Mouse (Mus musculus) MEL (cell line): ENCODE data around the gene Anxa4.
A peak's percentile ranks its signal among the peaks of the same experiment; 100 is the strongest.

ENCODE experiments used
- CHD1 ChIP-seq: IDR thresholded peaks from 2 replicates; pipeline ENCODE4 v1.6.1; 2012; ENCODE audit warnings: low read depth, mild to moderate bottlenecking, inconsistent platforms, low read length, improper control_type of control experiment
- CTCF ChIP-seq, 3 experiments: IDR thresholded peaks in 2 of 3; conservative IDR thresholded peaks in 1 of 3; 2 replicates each; pipeline ENCODE4 v1.5.1; 2011 to 2012; ENCODE audit warnings: low read length in 3 of 3, low read depth in 2 of 3, mild to moderate bottlenecking in 2 of 3, improper control_type of control experiment in 1 of 3, inconsistent platforms in 1 of 3, mixed read lengths in 1 of 3, moderate library complexity in 1 of 3; ENCODE audit not compliant: control insufficient read depth in 1 of 3, insufficient read depth in 1 of 3, poor library complexity in 1 of 3, severe bottlenecking in 1 of 3
- ELF1 ChIP-seq: IDR thresholded peaks from 2 replicates; pipeline ENCODE4 v1.6.1; 2014; ENCODE audit warnings: low read depth, mild to moderate bottlenecking, inconsistent platforms, low read length, improper control_type of control experiment, moderate library complexity
- GATA1 ChIP-seq: IDR thresholded peaks from 2 replicates; pipeline ENCODE4 v1.6.1; 2011; ENCODE audit warnings: low read depth, low read length, improper control_type of control experiment
- POLR2A ChIP-seq, 2 experiments: IDR thresholded peaks; 2 replicates each; pipeline ENCODE4 v1.6.1; 2011 to 2012; ENCODE audit warnings: low read length in 2 of 2, mild to moderate bottlenecking in 2 of 2, control low read depth in 1 of 2, improper control_type of control experiment in 1 of 2, low read depth in 1 of 2, moderate library complexity in 1 of 2; ENCODE audit not compliant: control insufficient read depth in 1 of 2, insufficient read depth in 1 of 2, poor library complexity in 1 of 2
- POLR2AphosphoS5 ChIP-seq: IDR thresholded peaks from 2 replicates; pipeline ENCODE4 v1.6.1; 2012; ENCODE audit warnings: low read depth, borderline replicate concordance, mild to moderate bottlenecking, inconsistent platforms, low read length, moderate library complexity, mixed read lengths
- SMC3 ChIP-seq: IDR thresholded peaks from 2 replicates; pipeline ENCODE4 v1.6.1; 2011; ENCODE audit warnings: low read depth, low read length, improper control_type of control experiment
- TCF12 ChIP-seq: IDR thresholded peaks from 2 replicates; pipeline ENCODE4 v1.6.1; 2014; ENCODE audit warnings: low read depth, mild to moderate bottlenecking, inconsistent platforms, low read length, improper control_type of control experiment, moderate library complexity

DNA sequence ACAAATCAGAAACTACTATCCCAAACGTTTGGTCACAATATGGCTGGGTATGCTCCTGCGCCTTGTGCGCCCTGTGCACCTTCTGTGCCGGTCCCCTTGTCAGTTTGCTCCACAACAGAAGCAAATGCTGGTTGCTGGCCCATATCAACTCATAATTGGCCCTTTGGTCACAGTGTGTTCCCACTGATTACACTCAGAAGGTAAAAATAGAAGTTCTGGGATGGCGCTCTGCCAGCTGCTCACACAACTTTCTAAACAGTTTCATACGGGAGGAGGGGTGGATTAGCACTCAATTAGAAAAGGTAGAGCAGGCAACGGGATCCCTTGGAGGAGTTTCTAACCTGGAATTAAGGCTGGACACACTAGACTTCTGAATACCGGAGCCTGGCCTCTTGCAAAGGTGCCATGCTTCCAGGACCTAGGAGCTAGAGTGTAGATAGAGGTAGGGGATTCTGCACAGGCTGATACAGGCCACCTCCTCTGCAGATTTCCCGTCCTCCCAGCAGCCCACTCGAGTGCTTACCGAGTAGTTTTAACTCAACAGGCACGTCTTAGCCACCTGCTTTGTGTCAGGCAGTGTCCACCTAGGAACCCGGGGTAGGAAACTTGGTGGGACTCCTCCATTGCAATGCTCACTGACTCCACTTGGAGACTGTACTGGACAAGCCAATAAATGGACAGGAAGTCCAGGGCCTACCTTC is 39.6 kb upstream of the Anxa4 start:
- TF ChIP-seq CTCF (IDR thresholded peaks at IDR 0.05 in 2 of 3, conservative IDR thresholded peaks at IDR 0.05 in 1 of 3; ENCODE audit: control insufficient read depth in 1 of 3, insufficient read depth in 1 of 3, low read depth in 2 of 3, low read length in 3 of 3, poor library complexity in 1 of 3, severe bottlenecking in 1 of 3), result no peak
- TF ChIP-seq TCF12, result peak; percentile 97
- TF ChIP-seq ELF1, result 0 out of 2 replicates have a peak, but pooled peaks have one; percentile 28
- TF ChIP-seq POLR2AphosphoS5, result no peak
- no peak for TF ChIP-seq POLR2A (IDR thresholded peaks at IDR 0.05; ENCODE audit: control insufficient read depth in 1 of 2, insufficient read depth in 1 of 2, low read depth in 1 of 2, low read length in 2 of 2, poor library complexity in 1 of 2)
- TF ChIP-seq GATA1, result peak; percentile 92
- no peak for TF ChIP-seq SMC3
- no peak for TF ChIP-seq CHD1
